Mouse (Mus musculus) megakaryocyte, embryonic 14.5 days (primary cell): ENCODE measurements around the gene Babam2. TPM values are rescaled to one million over a fixed set of nuclear protein-coding genes. Genes with fewer than 3 reads are reported as not detected.
"Not testable (repeated sequence)": the region's sequence is repeated elsewhere in the genome, so short reads cannot be mapped to it uniquely, and the experiment has no call there.

Source experiments
- H3K27me3 ChIP-seq: replicated peaks from 2 replicates; pipeline ENCODE3; 2012; ENCODE audit warnings: inconsistent platforms
- H3K36me3 ChIP-seq: replicated peaks from 2 replicates; pipeline ENCODE3; 2012; ENCODE audit warnings: low read length, inconsistent platforms, mixed read lengths
- H3K4me1 ChIP-seq: 2 replicates; pipeline ENCODE4 v1.6.1; 2012; ENCODE audit warnings: inconsistent platforms
- H3K4me3 ChIP-seq: replicated peaks from 2 replicates; pipeline ENCODE3; 2012; ENCODE audit warnings: moderate library complexity, mild to moderate bottlenecking, inconsistent platforms
- H3K9me3 ChIP-seq: 2 replicates; pipeline ENCODE4 v1.6.1; 2012; ENCODE audit warnings: inconsistent platforms
- FLI1 ChIP-seq: IDR thresholded peaks from 2 replicates; pipeline ENCODE4 v1.6.1; 2012; ENCODE audit warnings: low read length, inconsistent platforms, mixed read lengths
- GATA1 ChIP-seq: IDR thresholded peaks from 3 replicates; pipeline ENCODE4 v1.6.1; 2012; ENCODE audit warnings: mixed read lengths, low read length, inconsistent platforms, borderline replicate concordance
- polyA plus RNA-seq: library from polyadenylated mRNA; stranded (reverse); fragments of >175 nt; gene quantifications from 2 replicates; pipeline ENCODE4 v1.2.3, GENCODE M21; 2012; ENCODE audit warnings: low replicate concordance; ENCODE audit not compliant: insufficient read depth

The Babam2 gene
- polyA plus RNA-seq, 1 experiment = 87.2 TPM

GRCm38 (mm10) chr5:31766841-31767542 is 69.5 kb downstream of the Babam2 start:
- Histone ChIP-seq H3K4me1 (peaks cover 66% of the 10 kb centered on the region), H3K27me3 (no peaks in the 10 kb centered on the region), H3K4me3 (peak overlapping the region; percentile 85), H3K9me3 (no peaks in the 10 kb centered on the region), H3K36me3 (peaks cover 8% of the 10 kb centered on the region)
- TF ChIP-seq FLI1 (no peak), GATA1 (peak; percentile 5; the same call in 1 of the 3 replicates)

GRCm38 (mm10) chr5:31771486-31771885 is 74.0 kb downstream of the Babam2 start:
- no peak for TF ChIP-seq GATA1
- no peak for TF ChIP-seq FLI1
- peaks cover 12% of the 10 kb centered on the region for H3K9me3 ChIP-seq
- peaks cover 27% of the 10 kb centered on the region for H3K36me3 ChIP-seq
- peaks cover 70% of the 10 kb centered on the region for H3K4me1 ChIP-seq
- H3K4me3 ChIP-seq = no peak overlapping the region
- no peaks in the 10 kb centered on the region for H3K27me3 ChIP-seq

GRCm38 (mm10) chr5:31771921-31772320 is 74.4 kb downstream of the Babam2 start:
- Histone ChIP-seq H3K36me3 (peaks cover 27% of the 10 kb centered on the region), H3K9me3 (peaks cover 12% of the 10 kb centered on the region), H3K4me1 (peaks cover 70% of the 10 kb centered on the region), H3K4me3 (no peak overlapping the region), H3K27me3 (no peaks in the 10 kb centered on the region)
- TF ChIP-seq GATA1 (no peak), FLI1 (no peak)

- H3K9me3 ChIP-seq = peaks cover 12% of the 10 kb centered on the region
- no peaks in the 10 kb centered on the region for H3K27me3 ChIP-seq
- no peak for TF ChIP-seq FLI1
- no peak for TF ChIP-seq GATA1
- H3K4me1 ChIP-seq = peaks cover 50% of the 10 kb centered on the region
- peaks cover 27% of the 10 kb centered on the region for H3K36me3 ChIP-seq
- no peak overlapping the region for H3K4me3 ChIP-seq
These were observed 77.5 kb downstream of the Babam2 start for GRCm38 (mm10) chr5:31774976-31775375.

GRCm38 (mm10) chr5:31781624-31782023 is 84.1 kb downstream of the Babam2 start:
- peaks cover 9% of the 10 kb centered on the region for H3K36me3 ChIP-seq
- no peaks in the 10 kb centered on the region for H3K9me3 ChIP-seq
- peaks cover 35% of the 10 kb centered on the region for H3K4me1 ChIP-seq
- no peak overlapping the region for H3K4me3 ChIP-seq
- TF ChIP-seq FLI1 = no peak
- no peak for TF ChIP-seq GATA1
- no peaks in the 10 kb centered on the region for H3K27me3 ChIP-seq

- no peaks in the 10 kb centered on the region for H3K9me3 ChIP-seq
- peaks cover 20% of the 10 kb centered on the region for H3K36me3 ChIP-seq
- H3K27me3 ChIP-seq = no peaks in the 10 kb centered on the region
- H3K4me3 ChIP-seq = no peak overlapping the region
- TF ChIP-seq GATA1 (no peak), FLI1 (no peak)
- H3K4me1 ChIP-seq = peaks cover 38% of the 10 kb centered on the region
These were observed 89.7 kb downstream of the Babam2 start for GRCm38 (mm10) chr5:31787201-31787600.

- Histone ChIP-seq H3K4me1 (peaks cover 42% of the 10 kb centered on the region), H3K9me3 (no peaks in the 10 kb centered on the region), H3K36me3 (peaks cover 20% of the 10 kb centered on the region), H3K27me3 (no peaks in the 10 kb centered on the region), H3K4me3 (no peak overlapping the region)
- TF ChIP-seq FLI1 = no peak
- TF ChIP-seq GATA1 = no peak
These were observed 90.1 kb downstream of the Babam2 start for GRCm38 (mm10) chr5:31787622-31788021.

- H3K27me3 ChIP-seq = no peaks in the 10 kb centered on the region
- H3K36me3 ChIP-seq = peaks cover 5% of the 10 kb centered on the region
- H3K9me3 ChIP-seq = no peaks in the 10 kb centered on the region
- no peak overlapping the region for H3K4me3 ChIP-seq
- peaks cover 68% of the 10 kb centered on the region for H3K4me1 ChIP-seq
- TF ChIP-seq FLI1 (no peak), GATA1 (no peak)
These were observed 94.9 kb downstream of the Babam2 start for GRCm38 (mm10) chr5:31792338-31792737.

GRCm38 (mm10) chr5:31792863-31793262 is 95.4 kb downstream of the Babam2 start:
- Histone ChIP-seq H3K4me3 (peak overlapping the region; percentile 11), H3K9me3 (no peaks in the 10 kb centered on the region), H3K27me3 (no peaks in the 10 kb centered on the region), H3K36me3 (peaks cover 5% of the 10 kb centered on the region), H3K4me1 (peaks cover 68% of the 10 kb centered on the region)
- TF ChIP-seq GATA1 (no peak), FLI1 (no peak)

GRCm38 (mm10) chr5:31795414-31795813 is 97.9 kb downstream of the Babam2 start:
- Histone ChIP-seq H3K4me1 (peaks cover 87% of the 10 kb centered on the region), H3K4me3 (no peak overlapping the region), H3K36me3 (no peaks in the 10 kb centered on the region), H3K9me3 (no peaks in the 10 kb centered on the region), H3K27me3 (no peaks in the 10 kb centered on the region)
- TF ChIP-seq FLI1 (no peak), GATA1 (no peak)

GRCm38 (mm10) chr5:31796979-31797378 is 99.5 kb downstream of the Babam2 start:
- Histone ChIP-seq H3K9me3 (no peaks in the 10 kb centered on the region), H3K36me3 (no peaks in the 10 kb centered on the region), H3K4me1 (peaks cover 84% of the 10 kb centered on the region), H3K4me3 (no peak overlapping the region), H3K27me3 (no peaks in the 10 kb centered on the region)
- no peak for TF ChIP-seq FLI1

GRCm38 (mm10) chr5:31804211-31804610 is 106.7 kb downstream of the Babam2 start:
- not testable (repeated sequence) for H3K36me3 ChIP-seq, H3K9me3 ChIP-seq, H3K27me3 ChIP-seq, H3K4me3 ChIP-seq
- peaks cover 21% of the 10 kb centered on the region for H3K4me1 ChIP-seq
